Mouse (Mus musculus): ENCODE data around the gene Klhl21. TPM values are rescaled to one million over a fixed set of nuclear protein-coding genes. Genes with fewer than 3 reads are reported as not detected.

The Klhl21 gene
- polyA plus RNA-seq (2017; shearing (Covaris generic)) = 21.9 TPM

DNA sequence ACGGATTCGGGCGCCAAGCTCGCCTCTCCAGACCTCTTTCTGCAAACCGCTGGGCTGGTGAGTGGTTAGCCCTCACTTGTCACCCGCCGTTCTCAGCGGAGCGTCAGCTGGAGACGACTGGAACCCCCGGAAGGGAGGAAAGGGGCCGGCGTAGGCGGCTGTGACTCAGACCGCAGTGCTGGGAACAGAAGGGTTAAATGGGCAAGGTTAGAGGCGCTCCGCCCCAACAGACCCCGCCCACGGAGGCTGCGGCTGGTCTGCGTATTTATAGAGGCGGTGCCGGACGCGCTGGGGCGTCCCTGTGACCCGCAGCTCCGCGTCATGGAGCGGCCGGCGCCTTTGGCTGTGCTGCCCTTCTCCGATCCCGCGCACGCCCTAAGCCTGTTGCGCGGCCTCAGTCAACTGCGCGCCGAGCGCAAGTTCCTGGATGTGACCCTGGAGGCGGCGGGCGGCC is at the start of gene Klhl21:
Gene Klhl21 (plus strand): TSS at position 182 of the 454 bp plus-strand sequence.

DNA sequence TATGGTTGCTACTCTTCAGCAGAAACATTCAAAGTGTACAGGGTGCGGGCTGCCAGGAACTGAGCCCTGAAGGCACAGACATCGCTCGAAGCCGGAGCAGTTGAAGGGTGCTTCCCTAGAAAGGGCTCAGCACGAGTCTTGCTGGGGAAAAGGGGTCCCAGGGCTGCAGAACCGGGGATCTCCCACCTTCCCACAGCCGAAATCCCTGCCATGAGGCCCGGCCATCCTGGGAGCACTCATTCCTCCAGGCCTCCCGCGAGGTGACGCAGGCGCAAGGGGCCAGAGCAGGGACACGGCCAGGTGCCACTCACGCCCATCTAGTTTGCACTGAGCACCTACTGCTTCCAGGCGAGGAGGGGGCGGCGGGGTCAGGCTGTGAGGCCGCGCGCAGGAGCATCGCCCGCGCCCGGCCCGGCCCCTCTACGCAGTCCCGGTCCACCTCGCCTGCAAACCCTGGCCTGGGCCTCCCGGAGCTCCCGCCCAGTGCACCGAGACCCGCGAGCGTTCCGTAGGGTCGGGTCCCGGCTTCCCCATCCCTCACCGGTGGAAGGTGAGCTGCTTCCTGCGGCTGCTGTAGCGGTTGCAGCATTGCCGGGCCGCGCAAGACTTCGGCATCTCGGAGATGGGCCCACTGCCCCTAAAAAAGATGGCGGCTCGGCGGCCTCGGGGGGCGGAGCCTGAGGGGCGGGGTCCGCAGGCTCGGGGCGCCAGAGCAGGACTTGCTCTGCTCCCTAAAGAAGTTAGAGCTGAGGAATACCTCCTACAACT is 20.1 kb upstream of the Klhl21 start, which contains the start of gene Thap3:
Gene Thap3 (minus strand): TSS at position 656 of the 768 bp plus-strand sequence.

DNA sequence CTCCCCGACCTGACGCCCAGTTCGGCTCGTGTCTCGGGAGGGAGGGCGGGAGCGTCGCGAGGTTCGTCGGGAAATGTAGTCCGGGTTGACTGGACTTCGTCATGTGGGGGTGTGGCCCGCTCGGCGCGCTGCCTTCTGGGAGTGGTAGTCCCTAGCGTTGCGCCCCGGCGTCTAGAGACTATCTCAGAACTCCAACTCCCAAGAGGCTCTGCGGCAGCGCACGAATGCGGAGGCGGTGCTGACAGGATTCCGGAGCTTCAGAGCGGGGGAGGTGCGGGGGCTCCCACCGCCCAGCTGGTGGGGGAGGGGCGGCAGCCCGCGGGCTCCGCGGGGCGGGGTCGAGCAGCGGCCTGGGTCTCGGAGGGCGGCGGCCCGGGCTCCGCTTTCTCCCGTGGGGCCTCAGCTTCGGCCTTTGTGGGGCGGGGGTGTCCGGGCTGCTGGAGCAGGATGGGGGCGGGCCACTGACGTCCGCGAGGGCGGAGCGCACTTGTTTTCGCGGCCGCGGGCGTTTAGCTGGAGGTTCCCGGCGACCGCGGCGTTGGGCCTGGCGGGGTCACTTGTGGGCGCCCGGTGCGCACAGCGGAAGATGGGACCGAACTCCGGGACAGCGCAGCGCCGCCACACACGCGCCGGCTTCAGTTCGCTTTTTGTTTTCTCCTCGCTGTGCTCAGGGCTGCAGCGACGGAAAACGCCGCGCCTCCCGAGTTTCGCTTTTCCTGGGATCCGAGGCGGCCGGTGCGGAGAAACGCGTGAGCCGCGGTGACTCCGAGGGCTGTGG is 12.2 kb upstream of the Klhl21 start, which contains the start of gene Phf13:
Gene Phf13 (minus strand): TSS at position 86 of the 778 bp plus-strand sequence.

DNA sequence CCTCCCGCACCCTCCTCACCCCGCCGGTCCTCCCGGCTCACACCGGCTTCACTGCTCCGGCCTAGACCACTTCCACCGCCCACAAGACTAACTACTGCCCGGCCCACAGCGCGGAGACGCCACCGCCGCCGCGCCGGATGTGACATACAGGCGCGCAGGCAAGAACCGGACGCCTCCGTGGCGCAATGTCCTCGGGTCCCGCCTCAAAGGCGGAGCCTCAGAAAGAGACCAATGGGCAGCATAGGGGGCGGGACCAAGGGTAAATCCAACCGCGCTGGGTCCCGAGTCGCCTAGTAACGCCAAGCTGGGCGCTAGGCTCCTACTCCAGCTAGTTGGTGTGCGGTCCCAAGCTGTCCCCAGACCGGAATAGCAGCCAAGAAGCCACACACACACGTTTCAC is 18.9 kb downstream of the Klhl21 start, which contains the start of gene Zbtb48:
Gene Zbtb48 (minus strand): TSS at position 148 of the 400 bp plus-strand sequence.

DNA sequence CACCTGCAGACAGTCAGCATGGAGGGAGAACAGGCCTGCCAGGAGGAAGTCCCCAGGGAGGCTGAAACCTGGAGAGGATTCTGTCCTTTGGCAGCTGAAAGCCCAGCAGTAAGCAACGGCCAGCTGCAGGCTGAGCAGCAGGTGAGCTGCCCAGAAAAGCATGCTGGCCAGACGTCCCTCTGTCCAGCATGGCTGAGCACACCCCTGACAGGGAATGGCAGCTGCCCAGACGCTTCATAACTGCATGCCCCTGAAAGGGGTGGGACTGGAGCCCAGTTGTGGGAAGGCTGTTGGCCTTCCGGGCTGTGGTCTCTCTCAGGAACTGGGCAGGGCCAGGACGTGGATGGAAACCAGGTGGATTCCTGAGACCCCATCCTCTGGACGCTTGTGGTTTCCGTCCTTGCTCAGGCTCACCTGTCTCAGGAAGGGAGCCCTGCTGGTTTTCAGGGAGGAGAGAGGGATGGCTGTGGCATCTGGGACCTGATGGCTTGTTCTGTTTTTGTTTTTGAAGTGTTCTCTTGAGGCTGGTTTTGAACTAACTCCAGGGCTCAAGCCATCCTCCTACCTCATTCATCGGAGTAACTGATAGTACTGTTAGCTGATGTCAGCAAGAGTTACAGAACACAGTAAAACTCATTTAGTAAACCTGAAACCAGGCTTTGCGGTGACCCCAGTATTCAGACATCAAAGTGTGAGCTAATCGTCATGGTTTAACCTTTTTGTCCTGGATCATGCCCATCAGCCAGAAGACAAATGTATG is 29.8 kb downstream of the Klhl21 start, which contains the start of gene Tas1r1:
Gene Tas1r1 (minus strand): TSS at position 344 of the 760 bp plus-strand sequence.

DNA sequence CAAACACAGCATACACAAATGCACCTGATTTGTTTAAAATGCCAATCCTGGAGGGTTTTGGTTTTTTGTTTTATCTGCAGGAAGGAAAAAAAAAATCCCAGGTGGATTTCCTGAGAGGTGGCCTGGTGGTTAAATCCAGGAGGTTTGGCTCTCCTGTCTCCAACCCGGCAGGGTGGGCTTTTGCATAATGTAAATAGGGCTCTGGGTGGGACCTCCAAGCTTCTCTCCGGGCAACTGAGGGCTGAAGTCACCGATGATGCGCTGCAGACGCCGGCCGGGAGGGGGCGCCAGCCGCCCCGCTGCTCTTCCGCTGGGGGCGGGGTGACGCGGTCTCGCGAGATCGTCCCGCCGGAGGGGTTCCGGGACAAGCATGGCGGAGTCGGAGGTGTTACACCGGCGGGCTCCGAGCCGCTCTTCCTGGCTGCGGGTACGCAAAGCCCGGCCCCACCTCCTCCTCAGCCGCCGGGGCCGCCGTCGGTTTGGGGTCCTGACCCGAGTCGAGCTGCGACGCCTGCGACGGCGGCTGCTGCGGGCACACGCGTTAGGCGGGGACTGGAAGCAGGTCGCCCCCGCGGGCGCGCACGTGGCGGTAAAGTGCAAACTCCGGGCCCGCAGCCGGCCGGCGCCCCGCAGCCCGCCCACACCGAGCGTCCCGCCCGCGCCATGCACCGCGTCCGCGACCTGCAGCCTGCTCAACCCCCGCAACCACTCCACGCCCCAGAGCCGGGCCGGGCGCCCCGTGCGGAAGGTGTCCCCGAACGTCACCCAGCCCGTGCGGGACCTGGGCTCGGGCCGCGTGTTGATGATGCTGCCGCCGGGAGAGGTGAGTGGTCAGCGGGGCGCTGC is 30.6 kb downstream of the Klhl21 start, which contains the start of gene Nol9:
Gene Nol9 (plus strand): TSS at position 337 of the 846 bp plus-strand sequence.

Other genes with a start within 250 kb of the Klhl21 start
- gene Camta1, start 146.9 kb upstream of the Klhl21 start, polyA plus RNA-seq (2017; shearing (Covaris generic)) = 41.4 TPM
- gene Dnajc11, start 75.1 kb upstream of the Klhl21 start, polyA plus RNA-seq (2017; shearing (Covaris generic)) = 52.4 TPM
- gene Thap3, start 19.8 kb upstream of the Klhl21 start, polyA plus RNA-seq (2017; shearing (Covaris generic)) = 107 TPM
- 15.8 TPM for gene Phf13, start 12.5 kb upstream of the Klhl21 start, polyA plus RNA-seq (2017; shearing (Covaris generic))
- 32.0 TPM for gene Zbtb48, start 18.9 kb downstream of the Klhl21 start, polyA plus RNA-seq (2017; shearing (Covaris generic))
- gene Tas1r1, start 29.8 kb downstream of the Klhl21 start, polyA plus RNA-seq (2017; shearing (Covaris generic)) = not detected
- 49.3 TPM for gene Nol9, start 30.5 kb downstream of the Klhl21 start, polyA plus RNA-seq (2017; shearing (Covaris generic))
- 8.7 TPM for gene Plekhg5, start 63.7 kb downstream of the Klhl21 start, polyA plus RNA-seq (2017; shearing (Covaris generic))
- 212 TPM for gene Tnfrsf25, start 107.1 kb downstream of the Klhl21 start, polyA plus RNA-seq (2017; shearing (Covaris generic))
- 52.1 TPM for gene Espn, start 143.6 kb downstream of the Klhl21 start, polyA plus RNA-seq (2017; shearing (Covaris generic))
- gene Hes2, start 150.1 kb downstream of the Klhl21 start, polyA plus RNA-seq (2017; shearing (Covaris generic)) = not detected
- 68.7 TPM for gene Acot7, start 169.3 kb downstream of the Klhl21 start, polyA plus RNA-seq (2017; shearing (Covaris generic))